Mouse (Mus musculus): ENCODE results near the gene Trpc6. TPM values are rescaled to one million over a fixed set of nuclear protein-coding genes. Genes with fewer than 3 reads are reported as not detected.

The Trpc6 gene
- polyA plus RNA-seq, 1 experiment from 2014 or later, result 1.2 TPM

DNA sequence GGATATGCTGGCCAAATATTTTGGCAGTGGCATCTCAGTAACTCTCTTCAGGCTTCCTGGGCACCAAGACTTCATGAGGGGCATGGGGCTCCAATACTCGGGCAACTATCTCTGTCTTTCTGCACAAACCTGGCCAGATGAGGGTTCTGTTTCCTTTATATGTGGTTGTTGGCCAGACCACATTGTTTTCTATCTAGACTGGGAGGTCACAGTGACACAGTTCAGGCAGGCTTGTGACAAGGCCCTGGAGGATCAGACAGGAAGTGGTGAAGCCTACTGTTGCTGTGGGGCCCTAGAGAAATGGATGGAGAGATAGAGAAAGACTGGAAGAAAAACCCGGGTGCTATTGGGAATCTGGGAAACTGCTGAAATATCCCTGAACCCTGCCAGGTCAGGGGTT is 149.2 kb downstream of the Trpc6 start:
- no peak for ATAC-seq (ENCODE audit: low FRiP score)
- Histone ChIP-seq H3K4me1 (no peaks in the 10 kb centered on the region), H3K4me2 (replicated peaks) (no peak overlapping the region), H3K27me3 (no peaks in the 10 kb centered on the region), H3K9ac (no peak overlapping the region), H3K27ac (no peak overlapping the region), H3K4me3 (no peak overlapping the region), H3K9me3 (replicated peaks) (no peaks in the 10 kb centered on the region), H3K36me3 (no peaks in the 10 kb centered on the region)
- WGBS, result 71% methylated on average over 2 of the region's 2 CpGs

DNA sequence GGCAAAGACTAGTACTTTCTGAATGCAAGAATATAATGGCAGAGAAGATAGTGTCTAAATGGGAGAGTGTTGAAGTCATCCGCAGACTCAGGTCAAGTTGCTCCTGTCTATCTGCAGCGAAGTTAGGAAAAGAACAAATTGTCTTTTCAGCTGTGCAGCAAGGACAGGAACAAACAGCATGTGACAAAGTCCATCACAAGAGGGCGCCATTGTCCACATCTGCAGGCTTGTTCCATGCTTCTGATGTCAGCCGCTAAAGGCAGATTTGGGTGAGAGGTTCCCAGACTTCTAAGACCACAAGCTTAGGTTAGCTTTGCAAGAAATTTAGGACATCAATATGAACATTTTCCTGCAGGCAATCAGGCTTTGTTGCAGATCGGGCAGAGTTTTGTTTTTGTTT is 156.7 kb downstream of the Trpc6 start:
- Histone ChIP-seq H3K9ac (no peak overlapping the region), H3K27me3 (no peaks in the 10 kb centered on the region), H3K4me1 (no peaks in the 10 kb centered on the region), H3K27ac (no peak overlapping the region), H3K4me2 (replicated peaks) (no peak overlapping the region), H3K9me3 (replicated peaks) (no peaks in the 10 kb centered on the region), H3K36me3 (no peaks in the 10 kb centered on the region), H3K4me3 (no peak overlapping the region)
- 27% methylated on average over 5 of the region's 5 CpGs for WGBS
- ATAC-seq (ENCODE audit: low FRiP score), result peak; percentile 77; the same call in 1 of the 2 replicates

- H3K4me1 ChIP-seq, result no peaks in the 10 kb centered on the region
- ATAC-seq (ENCODE audit: low FRiP score), result no peak
- 83% methylated on average over 1 of the region's 1 CpGs for WGBS
Observed at GRCm38 (mm10) chr9:8703516-8703915, 159.6 kb downstream of the Trpc6 start.

GRCm38 (mm10) chr9:8703956-8704355 is 160.0 kb downstream of the Trpc6 start:
- no peak overlapping the region for H3K27ac ChIP-seq
- ATAC-seq (ENCODE audit: low FRiP score), result no peak
- no peaks in the 10 kb centered on the region for H3K27me3 ChIP-seq
- H3K4me3 ChIP-seq, result no peak overlapping the region
- H3K9me3 ChIP-seq (replicated peaks), result no peaks in the 10 kb centered on the region
- no peaks in the 10 kb centered on the region for H3K4me1 ChIP-seq
- H3K36me3 ChIP-seq, result no peaks in the 10 kb centered on the region
- no peak overlapping the region for H3K4me2 ChIP-seq (replicated peaks)
- 66% methylated on average over 5 of the region's 5 CpGs for WGBS
- no peak overlapping the region for H3K9ac ChIP-seq

More at GRCm38 (mm10) chr9:8703516-8703915, 159.6 kb downstream of the Trpc6 start:
- no peaks in the 10 kb centered on the region for H3K27me3 ChIP-seq
- H3K4me3 ChIP-seq, result no peak overlapping the region
- H3K27ac ChIP-seq, result no peak overlapping the region
- no peaks in the 10 kb centered on the region for H3K9me3 ChIP-seq (replicated peaks)
- H3K4me2 ChIP-seq (replicated peaks), result no peak overlapping the region
- no peaks in the 10 kb centered on the region for H3K36me3 ChIP-seq
- no peak overlapping the region for H3K9ac ChIP-seq

GRCm38 (mm10) chr9:8710052-8710739 is 166.3 kb downstream of the Trpc6 start:
- no peak overlapping the region for H3K4me3 ChIP-seq
- H3K4me2 ChIP-seq (replicated peaks), result no peak overlapping the region
- no peaks in the 10 kb centered on the region for H3K9me3 ChIP-seq (replicated peaks)
- WGBS, result 80% methylated on average over 3 of the region's 3 CpGs
- H3K9ac ChIP-seq, result no peak overlapping the region
- H3K4me1 ChIP-seq, result no peaks in the 10 kb centered on the region
- ATAC-seq (ENCODE audit: low FRiP score), result no peak
- no peaks in the 10 kb centered on the region for H3K27me3 ChIP-seq
- no peaks in the 10 kb centered on the region for H3K36me3 ChIP-seq
- no peak overlapping the region for H3K27ac ChIP-seq

- no peak overlapping the region for H3K9ac ChIP-seq
- no peak overlapping the region for H3K4me2 ChIP-seq (replicated peaks)
- 55% methylated on average over 1 of the region's 1 CpGs for WGBS
- H3K27ac ChIP-seq, result no peak overlapping the region
- H3K4me3 ChIP-seq, result no peak overlapping the region
- no peaks in the 10 kb centered on the region for H3K9me3 ChIP-seq (replicated peaks)
- no peaks in the 10 kb centered on the region for H3K36me3 ChIP-seq
- no peaks in the 10 kb centered on the region for H3K27me3 ChIP-seq
- ATAC-seq (ENCODE audit: low FRiP score), result no peak
- H3K4me1 ChIP-seq, result no peaks in the 10 kb centered on the region
Observed at GRCm38 (mm10) chr9:8719017-8719416, 175.1 kb downstream of the Trpc6 start.

GRCm38 (mm10) chr9:8729056-8729455 is 185.1 kb downstream of the Trpc6 start:
- WGBS, result 87% methylated on average over 3 of the region's 3 CpGs

More at GRCm38 (mm10) chr9:8729056-8729455, 185.1 kb downstream of the Trpc6 start:
- H3K27ac ChIP-seq, result no peak overlapping the region
- H3K4me1 ChIP-seq, result no peaks in the 10 kb centered on the region
- no peak overlapping the region for H3K4me2 ChIP-seq (replicated peaks)
- no peak for ATAC-seq (ENCODE audit: low FRiP score)
- H3K9ac ChIP-seq, result no peak overlapping the region
- H3K27me3 ChIP-seq, result no peaks in the 10 kb centered on the region
- no peaks in the 10 kb centered on the region for H3K36me3 ChIP-seq
- H3K9me3 ChIP-seq (replicated peaks), result no peaks in the 10 kb centered on the region
- no peak overlapping the region for H3K4me3 ChIP-seq

Data from hindbrain, embryonic 12.5 days (tissue).